Mouse (Mus musculus): ENCODE data around the gene Flii.

Gene Flii

GRCm38 (mm10) chr11:60726601-60727391 is at the start of gene Flii:
Flii (minus strand) TSS chr11:60727263.
- peak; percentile 64 for DNase-seq (ENCODE audit: low read depth)

- DNase-seq (ENCODE audit: low read depth) = no peak
Measured at GRCm38 (mm10) chr11:60776107-60776828, 49.2 kb upstream of the Flii start.

- no peak for DNase-seq (ENCODE audit: low read depth)
Measured at GRCm38 (mm10) chr11:60775578-60775977, 48.5 kb upstream of the Flii start.

GRCm38 (mm10) chr11:60774841-60775240 is 47.8 kb upstream of the Flii start:
- peak; percentile 93 for DNase-seq (ENCODE audit: low read depth)

- DNase-seq (ENCODE audit: low read depth) = no peak
Measured at GRCm38 (mm10) chr11:60774158-60774689, 47.2 kb upstream of the Flii start.

GRCm38 (mm10) chr11:60772161-60772560 is 45.1 kb upstream of the Flii start:
- no peak for DNase-seq (ENCODE audit: low read depth)

GRCm38 (mm10) chr11:60770776-60771175 is 43.7 kb upstream of the Flii start:
- DNase-seq (ENCODE audit: low read depth) = no peak

- DNase-seq (ENCODE audit: low read depth) = no peak
Measured at GRCm38 (mm10) chr11:60769322-60769721, 42.3 kb upstream of the Flii start.

- peak; percentile 44 for DNase-seq (ENCODE audit: low read depth)
Measured at GRCm38 (mm10) chr11:60766969-60767368, 39.9 kb upstream of the Flii start.

GRCm38 (mm10) chr11:60761681-60762080 is 34.6 kb upstream of the Flii start:
- DNase-seq (ENCODE audit: low read depth) = no peak

- no peak for DNase-seq (ENCODE audit: low read depth)
Measured at GRCm38 (mm10) chr11:60755570-60755969, 28.5 kb upstream of the Flii start.

GRCm38 (mm10) chr11:60740321-60740720 is 13.3 kb upstream of the Flii start:
- DNase-seq (ENCODE audit: low read depth) = no peak

- DNase-seq (ENCODE audit: low read depth) = no peak
Measured at GRCm38 (mm10) chr11:60737450-60737849, 10.4 kb upstream of the Flii start.

- DNase-seq (ENCODE audit: low read depth) = no peak
Measured at GRCm38 (mm10) chr11:60736491-60736890, 9.4 kb upstream of the Flii start.

- DNase-seq (ENCODE audit: low read depth) = no peak
Measured at GRCm38 (mm10) chr11:60735191-60735590, 8.1 kb upstream of the Flii start.

- DNase-seq (ENCODE audit: low read depth) = no peak
Measured at GRCm38 (mm10) chr11:60734206-60734605, 7.1 kb upstream of the Flii start.

GRCm38 (mm10) chr11:60731251-60731650 is 4.2 kb upstream of the Flii start:
- DNase-seq (ENCODE audit: low read depth) = no peak

- DNase-seq (ENCODE audit: low read depth) = no peak
Measured at GRCm38 (mm10) chr11:60730169-60730568, 3.1 kb upstream of the Flii start.

- no peak for DNase-seq (ENCODE audit: low read depth)
Measured at GRCm38 (mm10) chr11:60729217-60729641, 2.2 kb upstream of the Flii start.

GRCm38 (mm10) chr11:60728260-60728761 is 1.2 kb upstream of the Flii start, which contains the start of gene Mief2:
Mief2 (plus strand) TSS chr11:60728398.
- DNase-seq (ENCODE audit: low read depth) = peak; percentile 89

GRCm38 (mm10) chr11:60727392-60728140 is 503 bp upstream of the Flii start:
- DNase-seq (ENCODE audit: low read depth) = no peak

GRCm38 (mm10) chr11:60719263-60719662 is 7.8 kb downstream of the Flii start:
- no peak for DNase-seq (ENCODE audit: low read depth)
